In genomic region chr3:127801162-127801561, GRCm38 (mm10) we compare ENCODE assay signal across 27 mouse cellular contexts.
"Had no signal": no experiment of that assay in that cellular context is flagged by ENCODE, and none has a peak within 500 bp of the region (broad histone marks: within the 10 kb centered on the region; RNA-seq: fewer than 3 reads in every experiment).

No protein-coding gene starts in this region.

- ATAC-seq: hindbrain, postnatal 0 days; intestine, embryonic 16.5 days; liver, embryonic 12.5 days had no signal

- H3K27ac ChIP-seq: gastrocnemius, adult 2 months; heart, embryonic 10.5 days; hindbrain, embryonic 10.5 days; hindbrain, embryonic 12.5 days; hindbrain, embryonic 15.5 days; hindbrain, postnatal 0 days; kidney, embryonic 15.5 days; kidney, postnatal 0 days; limb, embryonic 13.5 days; limb, embryonic 15.5 days; liver, embryonic 12.5 days; liver, embryonic 14.5 days had no signal

- H3K36me3 ChIP-seq: hindbrain, embryonic 15.5 days had no signal

- DNase-seq: gastrocnemius, adult 2 months; gastrocnemius, postnatal 10 days; gastrocnemius, postnatal 25 days; heart, adult 18-20 months; heart, postnatal 10 days; heart, postnatal 4 days; kidney, adult 11 months; kidney, adult 2 months; kidney, adult 9 months; kidney, postnatal 14 days; kidney, postnatal 36 days; layer of hippocampus, adult 9-11 months; layer of hippocampus, postnatal 36 days; left cerebral cortex, postnatal 4 days had no signal

- H3K9me3 ChIP-seq: heart, embryonic 10.5 days; heart, embryonic 12.5 days; hindbrain, embryonic 10.5 days; hindbrain, embryonic 12.5 days; hindbrain, embryonic 15.5 days; kidney, embryonic 15.5 days; limb, embryonic 13.5 days; limb, embryonic 15.5 days; liver, embryonic 12.5 days had no signal

- H3K4me1 ChIP-seq: heart, embryonic 10.5 days; heart, embryonic 12.5 days; hindbrain, embryonic 12.5 days; hindbrain, embryonic 15.5 days; kidney, embryonic 15.5 days; limb, embryonic 13.5 days; limb, embryonic 15.5 days had no signal

- H3K9ac ChIP-seq: heart, embryonic 12.5 days; hindbrain, embryonic 12.5 days; hindbrain, embryonic 15.5 days; kidney, embryonic 15.5 days; limb, embryonic 13.5 days; limb, embryonic 15.5 days; liver, embryonic 12.5 days; liver, embryonic 14.5 days had no signal

- H3K27me3 ChIP-seq: heart, embryonic 12.5 days; hindbrain, embryonic 12.5 days; hindbrain, embryonic 15.5 days; kidney, embryonic 15.5 days; limb, embryonic 13.5 days; limb, embryonic 15.5 days; liver, embryonic 12.5 days had no signal

- H3K4me2 ChIP-seq: heart, embryonic 12.5 days; hindbrain, embryonic 12.5 days; hindbrain, embryonic 15.5 days; kidney, embryonic 15.5 days; limb, embryonic 13.5 days; limb, embryonic 15.5 days; liver, embryonic 12.5 days had no signal

- H3K4me3 ChIP-seq: gastrocnemius, adult 2 months; heart, embryonic 10.5 days; heart, embryonic 12.5 days; hindbrain, embryonic 10.5 days; hindbrain, embryonic 12.5 days; hindbrain, embryonic 15.5 days; kidney, embryonic 15.5 days; limb, embryonic 13.5 days; limb, embryonic 15.5 days; liver, embryonic 12.5 days had no signal
